Mouse (Mus musculus): ENCODE results near the gene Spaca3. TPM values are rescaled to one million over a fixed set of nuclear protein-coding genes. Genes with fewer than 3 reads are reported as not detected.

Gene Spaca3
- polyA plus RNA-seq, 1 experiment: not detected

GRCm38 (mm10) chr11:80912721-80913120 lies 54.6 kb downstream of the Spaca3 start:
- no peaks in the 10 kb centered on the region for H3K79me2 ChIP-seq (ENCODE audit: control insufficient read depth, insufficient read depth)
- TF ChIP-seq MAX (IDR thresholded peaks at IDR 0.05) (no peak), USF1 (IDR thresholded peaks at IDR 0.05; ENCODE audit: low read depth) (no peak), MYOD1 (IDR thresholded peaks at IDR 0.05; ENCODE audit: control insufficient read depth, insufficient read length, low read depth) (no peak), MYOG (IDR thresholded peaks at IDR 0.05; ENCODE audit: control insufficient read depth, extremely low read depth, insufficient read length) (no peak), FOSL1 (IDR thresholded peaks at IDR 0.05; ENCODE audit: insufficient read depth, low read length, poor library complexity, severe bottlenecking) (no peak)
- no peaks in the 10 kb centered on the region for H3K79me3 ChIP-seq (ENCODE audit: low read depth)

GRCm38 (mm10) chr11:80913408-80914024 lies 55.4 kb downstream of the Spaca3 start:
- Histone ChIP-seq H3ac (ENCODE audit: control insufficient read depth, insufficient read length, low read depth) (no peak overlapping the region), H3K79me2 (ENCODE audit: control insufficient read depth, insufficient read depth) (no peaks in the 10 kb centered on the region), H3K4me3 (ENCODE audit: insufficient read depth, poor library complexity, severe bottlenecking) (no peak overlapping the region), H3K36me3 (ENCODE audit: control insufficient read depth, insufficient read depth) (no peaks in the 10 kb centered on the region), H3K79me3 (ENCODE audit: low read depth) (no peaks in the 10 kb centered on the region), H3K27me3 (ENCODE audit: control insufficient read depth, insufficient read depth, insufficient read length) (peaks cover 8% of the 10 kb centered on the region)
- no peak for TF ChIP-seq USF1 (IDR thresholded peaks at IDR 0.05; ENCODE audit: low read depth)
- no peak for TF ChIP-seq CEBPB (IDR thresholded peaks at IDR 0.05; ENCODE audit: low read depth)
- no peak for TF ChIP-seq FOSL1 (IDR thresholded peaks at IDR 0.05; ENCODE audit: insufficient read depth, low read length, poor library complexity, severe bottlenecking)
- no peak for TF ChIP-seq MAX (IDR thresholded peaks at IDR 0.05)
- no peak for TF ChIP-seq MYOG (IDR thresholded peaks at IDR 0.05; ENCODE audit: control insufficient read depth, extremely low read depth, insufficient read length)
- no peak for TF ChIP-seq MYOD1 (IDR thresholded peaks at IDR 0.05; ENCODE audit: control insufficient read depth, insufficient read length, low read depth)

More at GRCm38 (mm10) chr11:80912721-80913120, 54.6 kb downstream of the Spaca3 start:
- H3ac ChIP-seq (ENCODE audit: control insufficient read depth, insufficient read length, low read depth): no peak overlapping the region
- H3K36me3 ChIP-seq (ENCODE audit: control insufficient read depth, insufficient read depth): no peaks in the 10 kb centered on the region
- no peak overlapping the region for H3K4me3 ChIP-seq (ENCODE audit: insufficient read depth, poor library complexity, severe bottlenecking)
- peaks cover 16% of the 10 kb centered on the region for H3K27me3 ChIP-seq (ENCODE audit: control insufficient read depth, insufficient read depth, insufficient read length)

Other genes with a start within 250 kb of the Spaca3 start
- 10.8 TPM for gene Myo1d, start 78.3 kb upstream of the Spaca3 start, polyA plus RNA-seq (2012; fragmentation: generic; extraction: Trizol)
- 93.3 TPM for gene Tmem98, start 48.2 kb upstream of the Spaca3 start, polyA plus RNA-seq (2012; fragmentation: generic; extraction: Trizol)